Mouse (Mus musculus): ENCODE data around the gene Olfr692. TPM values are rescaled to one million over a fixed set of nuclear protein-coding genes. Genes with fewer than 3 reads are reported as not detected.

Gene Olfr692
- not detected for total RNA-seq (2023)

DNA sequence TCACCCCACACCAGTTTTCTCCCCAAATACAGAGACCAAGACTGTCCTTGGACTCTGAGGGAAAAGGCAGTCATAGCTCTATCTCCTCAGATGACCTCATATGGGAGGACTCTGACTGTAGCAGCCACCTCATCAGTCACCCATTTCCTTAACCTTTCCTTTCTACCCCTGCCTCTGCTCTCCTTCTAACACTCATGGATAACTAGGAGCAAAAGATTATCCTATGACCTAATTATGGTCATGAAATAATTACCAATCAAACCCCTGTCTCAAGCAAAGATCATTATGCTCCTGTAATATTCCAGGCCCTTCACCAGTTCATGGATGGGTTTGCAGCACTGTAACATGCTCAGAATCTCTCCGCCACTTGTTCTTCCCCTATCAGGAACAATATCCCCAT lies at the start of gene Olfr692:
Gene Olfr692, plus strand, starts transcription at position 301 of the 400 bp plus-strand sequence.

GRCm38 (mm10) chr7:105334004-105334403 lies 34.0 kb upstream of the Olfr692 start, which contains the start of gene Olfr690:
TSS of gene Olfr690 (minus strand) at chr7:105334104.

DNA sequence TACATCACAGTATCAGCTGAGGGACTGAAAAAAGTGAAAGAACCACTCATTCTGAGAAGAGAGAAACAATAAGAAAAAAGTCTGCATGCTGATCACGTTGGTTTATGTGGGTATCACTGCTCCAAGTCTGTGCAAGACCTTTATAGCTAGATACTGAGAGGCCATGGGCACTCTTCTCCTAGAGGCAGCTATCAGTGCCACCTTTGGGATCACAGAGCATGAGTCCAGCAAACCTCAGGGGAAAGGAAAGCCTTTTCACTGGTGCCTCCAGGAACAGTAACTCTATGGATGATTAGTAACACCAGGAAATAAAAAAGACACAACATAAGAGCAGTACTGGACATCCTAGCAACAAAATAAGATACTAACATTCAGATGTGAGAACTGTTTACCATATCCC lies 25.9 kb upstream of the Olfr692 start, which contains the start of gene Olfr691:
Gene Olfr691, minus strand, starts transcription at position 101 of the 400 bp plus-strand sequence.

GRCm38 (mm10) chr7:105374866-105375265 lies 6.8 kb downstream of the Olfr692 start, which contains the start of gene Gm5901:
TSS of gene Gm5901 (plus strand) at chr7:105375038.

DNA sequence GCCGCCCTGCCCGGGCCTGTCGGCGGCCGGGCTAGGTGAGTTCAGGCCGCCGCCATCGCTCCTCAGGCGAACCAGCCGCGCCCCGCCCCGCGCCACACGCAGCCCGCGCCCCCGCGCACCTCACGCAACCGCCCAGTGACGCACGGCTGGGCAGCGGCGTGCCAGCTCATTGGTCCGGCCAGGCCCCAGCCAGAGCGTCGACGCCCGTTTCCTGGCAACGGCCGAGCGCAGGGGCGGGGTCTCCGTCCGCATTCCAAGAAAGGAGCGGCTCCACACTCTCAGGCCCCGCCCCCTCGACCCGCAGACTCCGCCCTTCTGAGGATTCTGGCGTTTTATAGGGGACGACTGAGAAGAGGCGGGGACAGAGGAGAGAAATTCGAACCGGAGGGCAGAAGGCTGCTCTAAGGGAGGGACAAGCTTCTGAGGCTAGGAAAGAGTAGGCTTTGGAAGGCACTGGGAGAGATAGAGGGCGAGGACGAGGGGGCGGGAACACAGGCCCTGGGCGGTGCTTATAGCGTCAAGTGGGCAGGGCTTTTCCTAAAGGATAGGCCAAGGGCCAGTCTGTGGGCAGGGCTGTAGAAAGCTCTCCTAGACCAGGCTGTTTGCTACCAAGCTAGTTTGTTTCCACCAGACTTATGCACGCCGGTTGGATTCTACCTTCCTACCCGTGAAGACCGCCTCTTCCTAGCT lies 32.0 kb downstream of the Olfr692 start, which contains the start of gene Fam160a2:
Gene Fam160a2, minus strand, starts transcription at position 120 of the 690 bp plus-strand sequence.

GRCm38 (mm10) chr7:105404268-105404667 lies 36.2 kb downstream of the Olfr692 start, which contains the start of gene Cnga4:
TSS of gene Cnga4 (plus strand) at chr7:105404568.

Other genes with a start within 250 kb of the Olfr692 start
- gene Olfr683, start 221.2 kb upstream of the Olfr692 start, total RNA-seq (2023) = not detected
- gene Olfr684, start 204.6 kb upstream of the Olfr692 start, total RNA-seq (2023) = not detected
- not detected for gene Olfr685, start 182.2 kb upstream of the Olfr692 start, total RNA-seq (2023)
- not detected for gene Olfr686, start 160.7 kb upstream of the Olfr692 start, total RNA-seq (2023)
- gene Olfr688, start 80.1 kb upstream of the Olfr692 start, total RNA-seq (2023) = not detected
- not detected for gene Olfr689, start 57.1 kb upstream of the Olfr692 start, total RNA-seq (2023)
- not detected for gene Olfr690, start 34.1 kb upstream of the Olfr692 start, total RNA-seq (2023)
- not detected for gene Olfr691, start 26.0 kb upstream of the Olfr692 start, total RNA-seq (2023)
- gene Gm5901, start 6.8 kb downstream of the Olfr692 start, total RNA-seq (2023) = not detected
- 10 to 100 TPM; 56.3 to 63.1 TPM for gene Fam160a2, start 31.8 kb downstream of the Olfr692 start, total RNA-seq (2023)
- not detected for gene Cnga4, start 36.3 kb downstream of the Olfr692 start, total RNA-seq (2023)
- gene Cckbr, start 57.5 kb downstream of the Olfr692 start, total RNA-seq (2023) = not detected
- gene Cavin3, start 114.1 kb downstream of the Olfr692 start, total RNA-seq (2023) = under 1 TPM in 1 of 2 experiments, not detected in 1; 0.30 TPM
- 10 to 100 TPM; 16.4 to 19.5 TPM for gene Smpd1, start 186.1 kb downstream of the Olfr692 start, total RNA-seq (2023)
- 1 to 10 TPM; 3.2 to 3.6 TPM for gene Apbb1, start 213.4 kb downstream of the Olfr692 start, total RNA-seq (2023)
- gene Hpx, start 231.9 kb downstream of the Olfr692 start, total RNA-seq (2023) = not detected